Mouse (Mus musculus) brown adipose tissue, adult 24 weeks (tissue): ENCODE measurements around the gene Hc. TPM values are rescaled to one million over a fixed set of nuclear protein-coding genes. Genes with fewer than 3 reads are reported as not detected.

ENCODE experiments used
- H3K27ac ChIP-seq: fragments of 200-500 bp; replicated peaks from 2 replicates; pipeline ENCODE4 v1.5.1; 2012; ENCODE audit warnings: low read depth, mild to moderate bottlenecking, low read length
- H3K4me1 ChIP-seq: fragments of 200-500 bp; 2 replicates; pipeline ENCODE4 v1.6.1; 2012; ENCODE audit warnings: low read length, mixed read lengths; ENCODE audit not compliant: control insufficient read depth, insufficient read depth, insufficient read length
- H3K4me3 ChIP-seq: fragments of 200-500 bp; 2 replicates; pipeline ENCODE4 v1.5.1; 2012; ENCODE audit warnings: low read depth, mild to moderate bottlenecking, low read length, moderate library complexity; ENCODE audit not compliant: insufficient read depth
- polyA plus RNA-seq: library from polyadenylated mRNA; stranded (reverse); fragments of >200 nt; gene quantifications from 2 replicates; pipeline ENCODE4 v1.2.4, GENCODE M21; 2012; ENCODE audit not compliant: missing spikeins, insufficient read depth, insufficient read length

Gene Hc
- not detected in 2 replicates for polyA plus RNA-seq

GRCm38 (mm10) chr2:35061338-35061737 lies at the start of gene Hc:
TSS of gene Hc (minus strand) at chr2:35061438.
- no peak within 1 kb of the TSS for H3K27ac ChIP-seq
- H3K4me3 ChIP-seq: no peak within 1 kb of the TSS
- no peaks in the 10 kb centered on the region for H3K4me1 ChIP-seq

GRCm38 (mm10) chr2:35110521-35110920 lies 49.3 kb upstream of the Hc start:
- Histone ChIP-seq H3K4me3 (no peak overlapping the region), H3K4me1 (no peaks in the 10 kb centered on the region), H3K27ac (no peak overlapping the region)

DNA sequence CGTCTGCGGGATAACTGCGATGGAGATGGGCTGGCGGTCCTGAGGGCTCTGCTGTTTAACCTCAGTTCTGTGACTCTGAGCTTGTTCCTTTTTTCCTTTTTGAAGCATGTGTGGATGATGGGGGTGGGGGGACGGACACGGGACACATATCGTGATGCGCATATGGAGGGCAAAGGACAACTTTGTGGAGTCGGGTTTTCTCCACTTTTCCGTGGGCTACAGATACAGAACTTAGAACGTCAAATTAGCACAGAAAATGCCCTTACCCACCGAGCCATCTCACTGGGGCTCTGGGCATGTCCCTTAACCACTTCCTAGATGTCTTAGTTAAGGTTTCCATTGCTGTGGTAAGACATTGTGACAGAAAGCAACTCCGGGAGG lies 48.7 kb upstream of the Hc start:
- H3K27ac ChIP-seq: peak overlapping the region; percentile 40; the same call in 1 of the 2 replicates
- no peaks in the 10 kb centered on the region for H3K4me1 ChIP-seq
- H3K4me3 ChIP-seq: peak overlapping the region; percentile 94

DNA sequence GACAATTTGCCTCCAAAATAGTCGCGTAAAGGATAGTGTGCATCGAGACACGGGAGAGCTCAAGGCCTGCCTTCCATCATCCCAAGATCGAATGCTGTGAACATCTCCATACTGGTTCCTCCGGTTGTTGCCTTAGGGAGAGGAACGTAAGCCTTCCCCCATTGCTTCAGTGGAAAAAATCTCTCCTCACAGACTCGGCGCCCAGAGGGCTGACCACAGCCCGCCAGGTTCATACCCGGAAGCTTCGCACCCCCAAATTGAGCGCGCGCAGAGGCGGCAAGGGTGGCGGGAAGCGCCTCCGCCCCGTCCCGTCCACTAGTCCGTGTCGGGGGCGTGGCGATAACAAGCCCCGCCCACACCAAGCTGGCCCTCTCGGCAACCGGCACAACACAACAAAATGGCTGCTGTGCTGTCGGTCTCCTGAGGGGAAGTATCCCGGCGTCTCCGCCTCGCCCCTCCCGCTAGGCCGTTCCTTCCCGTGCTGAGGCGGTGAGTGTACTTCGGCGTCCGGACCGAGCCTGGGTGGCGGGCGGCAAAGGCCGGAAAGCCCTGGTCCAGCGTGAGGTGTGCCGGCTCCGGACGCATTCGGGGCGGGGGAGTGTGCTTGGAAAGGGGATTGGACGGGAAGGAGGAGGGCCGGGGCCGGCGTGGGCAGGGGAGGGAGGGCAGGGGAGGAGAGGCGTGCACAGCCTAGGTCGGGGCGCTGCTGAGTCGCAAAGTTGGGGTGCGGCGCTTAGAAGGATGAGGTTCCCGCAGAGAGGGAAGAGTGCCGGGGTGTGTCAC lies 48.1 kb upstream of the Hc start, which contains the start of gene Cntrl:
Gene Cntrl, plus strand, starts transcription at position 352 of the 783 bp plus-strand sequence.
- peak within 1 kb of the TSS; percentile 84 for H3K27ac ChIP-seq
- H3K4me3 ChIP-seq: peak within 1 kb of the TSS; percentile 94

DNA sequence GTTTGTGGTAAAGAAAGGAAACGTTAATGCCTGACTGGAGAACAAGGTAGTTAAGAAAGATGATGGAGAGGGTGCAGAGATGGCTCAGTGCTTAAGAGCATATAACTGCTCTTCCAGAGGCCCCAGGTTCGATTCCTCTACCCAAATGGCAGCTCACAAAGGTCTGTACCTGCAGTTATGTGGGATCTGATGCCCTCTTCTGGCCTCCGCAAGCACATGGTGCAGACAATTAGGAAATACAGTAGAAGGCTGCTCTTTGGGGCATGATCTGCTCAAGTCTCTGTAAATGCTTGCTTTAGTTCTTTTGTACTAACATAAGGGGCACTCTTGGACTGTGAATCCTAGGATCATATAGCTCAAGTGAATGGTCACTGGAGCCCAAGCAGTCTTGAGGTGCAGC lies 47.5 kb upstream of the Hc start:
- H3K27ac ChIP-seq: peak overlapping the region; percentile 54
- peak overlapping the region; percentile 94 for H3K4me3 ChIP-seq
- H3K4me1 ChIP-seq: no peaks in the 10 kb centered on the region

More for the DNA sequence above, 48.1 kb upstream of the Hc start, which contains the start of gene Cntrl:
- no peaks in the 10 kb centered on the region for H3K4me1 ChIP-seq

DNA sequence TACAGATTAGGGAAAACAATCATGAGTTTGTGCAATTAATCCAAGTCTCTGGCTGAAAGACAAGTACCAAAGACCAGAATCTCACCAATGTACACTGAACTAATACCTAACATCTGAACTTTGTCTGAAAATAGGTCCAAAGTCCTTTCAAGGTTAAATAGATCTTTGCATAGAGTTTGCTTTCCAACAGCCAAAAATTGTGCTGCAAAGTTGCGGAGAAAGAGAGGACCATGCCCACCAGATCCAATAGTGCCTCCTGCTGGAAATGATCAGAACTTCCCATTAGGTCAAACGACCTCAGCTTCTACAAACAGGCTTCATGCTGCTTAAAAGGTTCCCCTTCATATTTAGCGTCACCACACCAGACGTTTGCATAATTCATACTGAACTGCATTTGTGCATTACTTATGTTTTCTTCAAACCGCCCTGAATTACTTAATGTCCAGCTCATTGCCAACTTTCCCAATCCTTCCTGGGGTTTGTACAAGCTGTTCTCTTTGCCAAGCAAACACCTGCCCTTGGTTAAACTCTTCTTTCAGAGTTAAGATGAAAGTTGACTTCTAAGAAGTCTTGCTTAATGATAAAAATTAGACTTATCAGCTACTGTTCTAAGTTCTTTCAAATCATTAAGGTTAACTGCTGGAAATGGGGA lies 46.9 kb upstream of the Hc start:
- Histone ChIP-seq H3K27ac (no peak overlapping the region), H3K4me3 (no peak overlapping the region), H3K4me1 (no peaks in the 10 kb centered on the region)

DNA sequence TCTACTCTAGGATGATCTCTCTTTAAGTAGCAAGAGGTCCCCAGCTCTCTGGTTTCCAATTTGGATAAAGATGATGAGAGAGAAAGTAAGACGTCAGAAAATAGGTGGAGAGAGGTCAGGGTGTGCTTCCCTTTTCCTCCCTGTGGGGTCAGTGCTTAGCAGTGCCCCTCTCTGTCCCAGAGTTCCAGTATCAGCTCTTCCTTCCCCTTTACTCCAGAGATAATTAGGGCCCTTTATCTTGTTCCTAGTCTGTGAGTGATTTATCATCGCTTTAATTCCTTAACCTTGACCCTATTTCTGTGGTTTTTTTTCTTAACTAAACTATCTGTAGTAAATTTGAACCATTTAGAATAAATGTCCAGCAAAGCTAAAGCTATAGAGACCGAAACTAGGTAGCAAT lies 43.6 kb upstream of the Hc start:
- Histone ChIP-seq H3K4me3 (no peak overlapping the region), H3K4me1 (no peaks in the 10 kb centered on the region), H3K27ac (no peak overlapping the region)

- no peak overlapping the region for H3K4me3 ChIP-seq
- H3K27ac ChIP-seq: no peak overlapping the region
- H3K4me1 ChIP-seq: no peaks in the 10 kb centered on the region
Observed at GRCm38 (mm10) chr2:35103558-35103957, 42.3 kb upstream of the Hc start.

DNA sequence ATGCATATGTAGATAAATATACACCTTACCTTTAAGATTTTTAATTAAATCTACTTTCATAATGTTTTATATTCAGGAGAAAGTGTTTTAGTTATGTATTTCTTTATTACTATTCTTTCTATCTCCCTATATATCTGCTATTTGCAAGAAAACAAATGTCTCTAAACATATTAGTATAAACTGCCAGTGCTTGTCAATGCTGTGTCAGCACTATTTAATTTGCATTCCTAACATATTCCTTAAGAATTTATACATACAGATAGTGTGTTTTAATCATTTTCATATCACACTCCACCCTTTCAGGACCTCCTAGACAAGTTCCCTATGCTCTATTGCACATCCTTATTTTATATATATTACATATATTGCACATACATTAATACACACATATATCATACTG lies 41.5 kb upstream of the Hc start:
- Histone ChIP-seq H3K4me3 (no peak overlapping the region), H3K4me1 (no peaks in the 10 kb centered on the region), H3K27ac (no peak overlapping the region)

DNA sequence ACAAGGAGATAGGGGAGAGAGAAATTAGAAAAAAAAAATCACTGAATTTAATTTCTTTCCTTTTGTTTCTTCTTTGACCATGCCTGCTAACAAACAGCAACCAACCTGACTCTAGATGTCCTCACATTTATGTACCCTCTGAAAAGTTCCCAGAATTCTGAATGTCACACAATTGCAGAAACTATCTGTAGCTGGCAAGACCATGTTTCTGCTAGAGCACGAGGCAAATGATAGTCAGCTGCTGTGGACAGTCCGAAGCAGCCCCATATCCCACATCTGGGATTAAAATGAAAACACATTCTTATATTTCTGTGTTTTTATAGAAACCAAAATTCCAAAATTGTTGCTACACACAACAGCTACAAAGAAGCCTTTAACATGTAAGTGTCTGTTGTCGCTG lies 40.2 kb upstream of the Hc start, which contains the start of gene AI182371:
Gene AI182371, minus strand, starts transcription at position 101 of the 400 bp plus-strand sequence.
- H3K27ac ChIP-seq: no peak within 1 kb of the TSS
- H3K4me3 ChIP-seq: no peak within 1 kb of the TSS
- no peaks in the 10 kb centered on the region for H3K4me1 ChIP-seq

DNA sequence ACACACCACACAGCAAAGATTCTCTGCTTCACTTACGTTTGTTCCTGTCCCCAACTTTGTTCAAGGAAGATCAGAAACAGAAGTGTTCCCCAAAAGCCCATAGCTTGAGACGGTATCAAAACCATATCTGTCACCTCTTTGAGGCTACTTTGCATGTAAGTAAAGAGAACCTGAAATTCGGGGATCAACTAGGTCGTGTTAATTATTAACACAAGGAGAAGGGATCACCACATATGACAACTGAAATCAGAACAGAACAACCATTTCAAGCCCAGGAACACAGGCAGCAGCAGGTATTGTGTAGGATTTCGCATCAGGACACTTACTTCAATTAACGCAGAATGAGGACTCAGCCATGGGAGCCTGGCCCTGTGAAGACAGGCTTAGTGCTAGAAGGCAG lies 39.3 kb upstream of the Hc start:
- Histone ChIP-seq H3K4me1 (no peaks in the 10 kb centered on the region), H3K27ac (no peak overlapping the region), H3K4me3 (no peak overlapping the region)

DNA sequence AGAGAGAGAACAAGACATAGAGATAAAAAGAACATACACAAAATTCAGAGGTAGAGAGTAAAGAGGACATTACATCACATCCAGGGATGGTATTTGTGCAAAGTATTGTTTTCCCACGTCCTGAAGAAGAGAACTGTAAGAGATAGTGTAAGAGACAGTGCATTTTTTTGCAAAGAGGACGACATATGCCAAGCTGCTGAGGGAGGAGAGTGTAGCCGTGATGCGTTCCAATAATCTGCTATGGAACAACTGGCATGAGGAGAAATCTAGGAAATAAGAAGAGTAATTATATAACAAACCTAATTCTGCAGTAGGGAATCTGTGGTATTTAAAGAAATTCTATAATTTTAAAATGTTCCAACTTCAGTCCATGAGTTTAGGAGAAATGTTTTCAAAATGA lies 26.2 kb upstream of the Hc start:
- H3K4me1 ChIP-seq: no peaks in the 10 kb centered on the region
- H3K4me3 ChIP-seq: no peak overlapping the region

DNA sequence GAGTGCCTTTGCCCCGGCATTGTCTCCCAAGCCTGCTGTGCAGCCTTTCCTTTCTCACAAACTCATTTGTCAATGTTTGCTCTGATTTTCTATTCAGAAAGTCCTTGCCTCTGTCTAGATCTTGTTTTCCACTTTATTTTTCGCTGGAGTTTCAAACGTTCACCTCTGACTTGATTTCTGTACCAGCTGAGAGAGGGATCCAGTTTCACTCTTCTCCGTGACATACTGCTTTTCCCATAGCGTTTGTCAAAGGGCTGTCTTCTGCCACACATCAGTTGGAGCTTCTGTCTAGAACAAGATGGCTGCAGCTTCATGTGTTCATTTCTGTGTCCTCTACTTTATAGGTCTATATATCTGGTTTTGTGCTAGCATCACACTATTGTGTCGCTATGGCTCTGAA lies 17.9 kb upstream of the Hc start:
- Histone ChIP-seq H3K4me3 (no peak overlapping the region), H3K4me1 (no peaks in the 10 kb centered on the region), H3K27ac (no peak overlapping the region)

More for the DNA sequence above, 26.2 kb upstream of the Hc start:
- H3K27ac ChIP-seq: no peak overlapping the region

DNA sequence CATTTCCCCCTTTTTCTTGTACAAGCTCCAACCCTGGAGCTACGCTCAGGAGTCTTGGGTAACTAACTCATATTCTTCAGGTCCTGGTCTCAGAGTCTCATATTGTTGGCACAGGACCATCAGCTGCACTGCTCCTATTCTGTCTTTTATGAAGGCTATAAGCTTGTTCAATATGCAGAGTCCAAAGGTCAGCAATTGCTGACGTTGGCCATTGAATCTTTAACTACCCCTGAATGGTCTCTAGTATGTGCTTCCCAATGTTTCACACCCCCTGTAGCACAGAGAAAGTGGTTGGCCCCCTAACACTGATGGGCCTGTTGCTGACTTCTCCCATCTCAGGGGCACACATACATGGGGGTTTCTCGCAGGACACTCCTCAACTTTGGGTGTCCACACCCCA lies 13.1 kb upstream of the Hc start:
- Histone ChIP-seq H3K4me3 (no peak overlapping the region), H3K27ac (no peak overlapping the region), H3K4me1 (no peaks in the 10 kb centered on the region)

DNA sequence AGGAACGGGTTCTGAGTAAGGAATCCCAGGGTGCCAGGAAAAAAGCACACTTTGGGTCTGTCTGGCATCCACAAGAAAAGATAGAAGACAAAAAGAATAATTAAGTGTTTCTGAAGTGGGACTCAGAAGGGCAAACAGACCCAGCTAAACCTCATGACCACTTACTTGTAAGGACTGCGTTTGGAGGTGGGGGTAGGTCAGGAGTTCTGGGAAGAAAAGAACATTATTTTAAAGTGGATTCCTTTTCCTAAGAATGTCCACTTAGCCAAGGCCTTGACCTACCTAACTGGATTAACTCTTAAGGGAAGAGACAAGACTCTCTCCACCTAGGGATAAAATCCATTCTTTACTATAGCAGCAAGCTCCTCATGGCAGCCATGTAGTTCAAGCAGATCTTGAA lies 11.3 kb upstream of the Hc start:
- Histone ChIP-seq H3K4me3 (no peak overlapping the region), H3K4me1 (no peaks in the 10 kb centered on the region), H3K27ac (no peak overlapping the region)

GRCm38 (mm10) chr2:35070275-35070674 lies 9.0 kb upstream of the Hc start:
- Histone ChIP-seq H3K4me1 (no peaks in the 10 kb centered on the region), H3K27ac (no peak overlapping the region), H3K4me3 (no peak overlapping the region)
